Mouse (Mus musculus) forebrain, embryonic 12.5 days (tissue): ENCODE data around the gene Myt1l. TPM values are rescaled to one million over a fixed set of nuclear protein-coding genes. Genes with fewer than 3 reads are reported as not detected.

Experiments used
- ATAC-seq: fragments of 200-750 bp; cut with Nextera tagmentation; 2 replicates; pipeline ENCODE4 v1.8.0; 2017; ENCODE audit warnings: moderate TSS enrichment; ENCODE audit not compliant: low FRiP score
- H3K27ac ChIP-seq: fragments of 300-500 bp; sonication (generic); 2 replicates; pipeline ENCODE4 v1.5.1; 2016; ENCODE audit warnings: mild to moderate bottlenecking
- H3K27me3 ChIP-seq: fragments of 300-500 bp; sonication (generic); 2 replicates; pipeline ENCODE4 v1.6.1; 2016; ENCODE audit warnings: mild to moderate bottlenecking
- H3K36me3 ChIP-seq: fragments of 300-500 bp; sonication (generic); replicated peaks from 2 replicates; pipeline ENCODE4 v1.6.1; 2016; ENCODE audit warnings: mild to moderate bottlenecking
- H3K4me1 ChIP-seq: fragments of 300-500 bp; sonication (generic); 2 replicates; pipeline ENCODE4 v1.6.1; 2016
- H3K4me2 ChIP-seq: fragments of 300-500 bp; sonication (generic); 2 replicates; pipeline ENCODE4 v1.6.1; 2016; ENCODE audit warnings: mild to moderate bottlenecking, moderate library complexity
- H3K4me3 ChIP-seq: fragments of 300-500 bp; sonication (generic); replicated peaks from 2 replicates; pipeline ENCODE4 v1.5.1; 2016; ENCODE audit warnings: mild to moderate bottlenecking
- H3K9ac ChIP-seq: fragments of 300-500 bp; sonication (generic); 2 replicates; pipeline ENCODE4 v1.6.1; 2016; ENCODE audit warnings: mild to moderate bottlenecking
- H3K9me3 ChIP-seq: fragments of 300-500 bp; sonication (generic); 2 replicates; pipeline ENCODE4 v1.6.1; 2016
- WGBS: fragments of 180-500 bp; shearing (Covaris S2); methylation state at CpG from one replicate; pipeline ENCODE4 v1.1.7; 2016; 5-methylcytosine and 5-hydroxymethylcytosine counted together
- polyA plus RNA-seq: library from polyadenylated mRNA; unstranded; fragments of >200 nt; fragmentation: Nextera tagmentation; extraction: Ambion mirVana; gene quantifications from 2 replicates; pipeline ENCODE4 v1.2.1, GENCODE M21; 2016

The Myt1l gene
- polyA plus RNA-seq, 1 experiment from 2014 or later: 53.6 TPM

DNA sequence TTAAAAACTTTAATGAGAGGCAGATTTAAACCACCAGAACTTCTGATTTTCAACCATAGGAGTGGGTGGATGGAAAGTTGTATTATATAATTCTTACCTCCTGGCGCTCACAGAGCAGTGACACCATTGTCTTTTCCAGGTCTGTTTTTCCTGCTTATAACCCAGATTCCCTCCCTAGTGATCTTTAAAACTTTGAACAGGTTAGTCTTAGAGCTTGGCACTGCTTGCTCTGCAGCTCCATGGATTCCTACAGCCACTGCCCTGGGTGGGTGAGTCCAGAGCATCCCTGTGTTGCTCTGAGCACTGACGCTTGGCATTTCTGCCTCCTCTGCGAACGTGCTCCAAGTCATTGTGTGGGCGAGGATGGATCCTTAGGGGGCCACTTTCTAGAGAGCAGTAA lies 43.4 kb downstream of the Myt1l start:
- WGBS: 85% methylated on average over 5 of the region's 5 CpGs
- no peaks in the 10 kb centered on the region for H3K27me3 ChIP-seq
- H3K27ac ChIP-seq: no peak overlapping the region
- no peak for ATAC-seq
- no peak overlapping the region for H3K4me3 ChIP-seq
- H3K4me2 ChIP-seq: no peak overlapping the region
- H3K36me3 ChIP-seq: no peaks in the 10 kb centered on the region
- H3K9me3 ChIP-seq: no peaks in the 10 kb centered on the region
- no peak overlapping the region for H3K9ac ChIP-seq
- H3K4me1 ChIP-seq: no peaks in the 10 kb centered on the region

DNA sequence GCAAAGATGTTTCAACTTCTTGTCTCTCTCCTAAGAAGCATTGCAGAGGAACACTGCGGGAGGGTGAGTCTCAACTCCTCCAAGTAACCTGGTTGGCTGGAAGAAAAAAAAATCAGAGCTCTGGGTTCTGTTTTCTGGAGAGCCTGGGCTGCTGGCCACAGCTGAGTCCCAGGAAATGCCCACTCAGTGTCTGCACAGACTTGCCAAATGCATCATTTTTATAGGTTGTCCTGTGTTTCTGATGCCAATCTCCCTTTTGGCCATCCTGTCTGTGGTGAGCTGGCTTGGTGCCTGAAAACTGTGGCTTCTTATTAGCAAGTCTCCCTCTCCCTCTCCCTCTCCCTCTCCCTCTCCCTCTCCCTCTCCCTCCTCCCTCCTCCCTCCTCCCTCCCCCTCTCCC lies 65.6 kb downstream of the Myt1l start:
- 86% methylated on average over 1 of the region's 1 CpGs for WGBS
- Histone ChIP-seq H3K4me1 (no peaks in the 10 kb centered on the region), H3K36me3 (peaks cover 11% of the 10 kb centered on the region)

DNA sequence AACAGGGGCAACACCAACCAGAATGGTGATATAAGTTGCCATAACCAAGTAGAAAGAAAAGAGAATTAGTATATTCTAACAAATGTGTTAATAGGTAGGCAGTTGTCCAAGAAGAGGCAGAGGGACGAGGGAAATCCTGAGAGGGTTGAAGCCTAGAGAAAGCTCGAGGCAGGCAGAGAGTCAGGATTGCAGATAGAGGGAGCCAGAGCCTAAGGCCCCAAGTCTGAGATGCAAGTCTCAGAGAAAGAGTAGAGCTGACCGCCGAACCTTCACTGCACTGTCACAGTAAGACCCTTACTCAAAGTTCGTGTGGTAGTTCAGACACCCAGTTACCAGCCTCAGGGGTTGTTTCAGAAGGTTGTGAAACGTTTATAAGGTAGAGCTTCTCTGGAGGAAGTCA lies 71.7 kb downstream of the Myt1l start:
- H3K27me3 ChIP-seq: no peaks in the 10 kb centered on the region
- H3K9me3 ChIP-seq: no peaks in the 10 kb centered on the region
- no peak overlapping the region for H3K27ac ChIP-seq
- no peak overlapping the region for H3K9ac ChIP-seq
- H3K4me2 ChIP-seq: no peak overlapping the region
- WGBS: 58% methylated on average over 6 of the region's 6 CpGs
- no peaks in the 10 kb centered on the region for H3K36me3 ChIP-seq
- ATAC-seq: no peak
- H3K4me1 ChIP-seq: no peaks in the 10 kb centered on the region
- no peak overlapping the region for H3K4me3 ChIP-seq

More for the DNA sequence above, 65.6 kb downstream of the Myt1l start:
- Histone ChIP-seq H3K4me2 (no peak overlapping the region), H3K4me3 (no peak overlapping the region), H3K27me3 (no peaks in the 10 kb centered on the region), H3K27ac (no peak overlapping the region), H3K9ac (no peak overlapping the region), H3K9me3 (peaks cover 11% of the 10 kb centered on the region; the same call in 1 of the 2 replicates)
- no peak for ATAC-seq

DNA sequence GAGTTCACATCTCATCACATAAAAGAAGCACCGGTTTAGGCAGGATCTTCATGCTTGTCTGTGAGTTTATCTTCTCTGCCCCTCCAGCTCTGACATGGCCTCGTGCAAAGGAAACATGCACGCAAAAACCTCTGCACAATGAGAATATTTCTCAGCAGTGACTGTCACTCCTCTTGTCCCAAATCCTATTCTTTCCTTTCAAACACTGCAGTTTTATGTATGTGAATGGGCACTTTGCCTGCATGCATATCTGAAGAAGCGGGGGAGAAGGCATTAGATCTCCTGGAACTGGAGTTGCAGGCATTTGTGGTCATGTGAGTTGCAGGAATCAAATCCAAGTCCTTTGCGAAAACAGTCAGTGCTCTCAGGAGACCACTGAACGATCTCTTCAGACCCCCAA lies 73.0 kb downstream of the Myt1l start:
- Histone ChIP-seq H3K4me2 (no peak overlapping the region), H3K4me3 (no peak overlapping the region), H3K9me3 (no peaks in the 10 kb centered on the region), H3K27ac (no peak overlapping the region), H3K9ac (no peak overlapping the region), H3K36me3 (no peaks in the 10 kb centered on the region), H3K4me1 (no peaks in the 10 kb centered on the region), H3K27me3 (no peaks in the 10 kb centered on the region)
- no peak for ATAC-seq
- 89% methylated on average over 6 of the region's 6 CpGs for WGBS

DNA sequence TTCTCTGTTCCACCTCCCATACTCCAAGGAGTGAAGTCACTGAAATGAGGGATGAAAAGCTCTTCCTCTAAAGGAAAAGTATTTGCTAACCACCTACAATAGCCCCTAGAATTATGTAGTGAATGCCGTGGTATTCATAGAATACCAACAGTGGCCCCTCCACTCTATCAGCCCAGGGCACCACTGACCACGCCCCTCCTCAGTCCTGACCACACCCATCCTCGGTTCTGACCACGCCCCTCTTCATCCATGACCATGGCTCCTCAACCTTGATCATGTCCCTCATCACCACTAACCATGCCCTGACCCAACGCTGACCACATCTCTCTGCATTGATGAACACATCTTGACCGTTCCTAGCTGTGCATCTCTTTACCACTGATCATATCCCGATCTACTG lies 76.5 kb downstream of the Myt1l start:
- no peak overlapping the region for H3K27ac ChIP-seq
- WGBS: 86% methylated on average over 7 of the region's 7 CpGs
- no peak overlapping the region for H3K4me3 ChIP-seq
- H3K36me3 ChIP-seq: no peaks in the 10 kb centered on the region
- no peak for ATAC-seq
- H3K9ac ChIP-seq: no peak overlapping the region
- no peaks in the 10 kb centered on the region for H3K4me1 ChIP-seq
- H3K27me3 ChIP-seq: no peaks in the 10 kb centered on the region
- H3K9me3 ChIP-seq: no peaks in the 10 kb centered on the region
- no peak overlapping the region for H3K4me2 ChIP-seq

DNA sequence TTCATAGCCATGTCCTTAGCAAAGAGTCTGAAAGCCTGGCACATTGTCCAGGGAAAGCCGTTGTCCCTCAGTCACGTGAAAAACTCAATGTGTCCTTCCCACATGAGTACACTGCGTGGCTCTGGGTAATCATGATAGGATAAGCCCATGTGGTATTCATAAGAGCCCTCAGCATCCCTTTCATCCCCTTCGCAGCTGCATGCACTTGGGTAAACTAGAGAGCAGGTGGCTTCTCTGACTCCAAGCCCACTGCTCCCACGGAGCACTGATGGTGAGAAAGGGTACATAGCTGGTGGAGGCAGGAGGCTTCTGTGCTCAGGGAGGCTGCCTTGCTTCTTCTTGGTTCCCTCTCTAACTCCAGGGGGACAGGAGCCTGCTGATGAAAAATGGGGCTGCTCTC lies 76.9 kb downstream of the Myt1l start:
- H3K4me3 ChIP-seq: no peak overlapping the region
- no peak overlapping the region for H3K27ac ChIP-seq
- no peaks in the 10 kb centered on the region for H3K9me3 ChIP-seq
- H3K27me3 ChIP-seq: no peaks in the 10 kb centered on the region
- H3K36me3 ChIP-seq: no peaks in the 10 kb centered on the region
- H3K4me1 ChIP-seq: no peaks in the 10 kb centered on the region
- no peak overlapping the region for H3K9ac ChIP-seq
- H3K4me2 ChIP-seq: no peak overlapping the region
- ATAC-seq: no peak
- WGBS: 80% methylated on average over 5 of the region's 5 CpGs

DNA sequence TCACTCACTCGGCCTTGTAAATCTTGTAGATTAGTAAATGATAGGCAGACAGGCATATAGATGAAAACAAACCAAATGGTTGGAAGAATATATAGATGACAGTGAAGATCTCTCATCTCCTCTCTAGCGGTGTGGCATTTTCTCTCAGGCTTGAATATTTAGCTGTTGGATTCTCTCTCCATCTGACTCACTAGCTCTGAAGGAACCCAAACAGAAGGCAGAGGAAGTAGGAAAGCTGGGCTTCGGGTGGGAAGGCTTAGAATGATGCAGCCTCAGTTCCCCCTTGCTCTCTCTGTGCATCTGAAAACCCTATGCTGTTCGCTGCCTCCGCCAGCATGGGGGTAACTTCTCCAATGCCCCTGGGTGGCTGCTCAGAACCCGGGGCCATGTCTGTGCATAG lies 78.0 kb downstream of the Myt1l start:
- H3K27ac ChIP-seq: no peak overlapping the region
- H3K4me3 ChIP-seq: no peak overlapping the region
- H3K9me3 ChIP-seq: no peaks in the 10 kb centered on the region
- H3K4me2 ChIP-seq: no peak overlapping the region
- no peaks in the 10 kb centered on the region for H3K27me3 ChIP-seq
- H3K9ac ChIP-seq: no peak overlapping the region
- H3K36me3 ChIP-seq: no peaks in the 10 kb centered on the region
- WGBS: 82% methylated on average over 6 of the region's 6 CpGs
- H3K4me1 ChIP-seq: no peaks in the 10 kb centered on the region
- ATAC-seq: no peak

DNA sequence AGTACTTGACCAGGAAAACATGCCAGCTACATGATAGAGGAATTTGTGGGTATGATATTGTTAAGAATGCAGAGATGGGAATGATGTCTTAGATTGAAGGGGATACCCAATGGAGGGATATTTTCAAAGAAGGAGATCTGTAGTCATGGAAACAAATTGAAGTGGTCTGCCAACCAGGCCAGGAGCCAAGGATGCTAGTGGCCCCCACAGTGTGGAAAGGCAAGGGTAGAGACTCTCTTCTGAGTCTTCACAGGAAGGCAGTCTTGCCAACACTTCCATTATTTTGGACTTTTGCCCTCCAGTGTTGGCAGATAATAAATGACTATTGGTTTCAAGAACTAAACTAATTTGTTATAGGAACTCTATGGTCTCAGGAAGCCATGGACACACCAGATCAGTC lies 89.6 kb downstream of the Myt1l start:
- Histone ChIP-seq H3K36me3 (no peaks in the 10 kb centered on the region), H3K4me2 (no peak overlapping the region), H3K9me3 (no peaks in the 10 kb centered on the region), H3K27ac (no peak overlapping the region), H3K9ac (no peak overlapping the region), H3K4me1 (peaks cover 3% of the 10 kb centered on the region; the same call in 1 of the 2 replicates), H3K4me3 (no peak overlapping the region), H3K27me3 (no peaks in the 10 kb centered on the region)
- no peak for ATAC-seq

DNA sequence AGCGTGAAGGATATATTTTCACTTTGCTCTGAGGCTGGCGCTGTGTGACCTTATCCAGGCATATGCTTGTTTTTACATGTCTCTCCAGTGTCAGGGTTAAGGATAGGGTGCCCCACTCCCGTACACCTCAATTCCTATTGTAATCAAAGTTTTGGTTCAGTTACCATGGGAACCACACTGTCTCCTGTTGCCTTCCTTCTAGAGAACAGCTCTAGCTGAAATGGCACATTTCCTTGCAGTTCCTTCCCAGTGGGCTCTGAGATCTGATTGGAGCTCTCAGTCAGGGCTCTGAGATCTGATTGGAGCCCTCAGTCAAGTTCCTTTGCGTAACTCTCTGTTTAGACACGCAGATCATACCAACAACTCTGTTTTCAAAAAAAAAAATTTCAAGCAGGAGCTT lies 93.3 kb downstream of the Myt1l start:
- no peak for ATAC-seq
- H3K4me2 ChIP-seq: no peak overlapping the region
- peaks cover 9% of the 10 kb centered on the region; the same call in 1 of the 2 replicates for H3K4me1 ChIP-seq
- no peaks in the 10 kb centered on the region for H3K9me3 ChIP-seq
- no peak overlapping the region for H3K4me3 ChIP-seq
- H3K27ac ChIP-seq: no peak overlapping the region
- H3K27me3 ChIP-seq: no peaks in the 10 kb centered on the region
- 71% methylated on average over 5 of the region's 5 CpGs for WGBS
- H3K36me3 ChIP-seq: no peaks in the 10 kb centered on the region
- no peak overlapping the region for H3K9ac ChIP-seq

DNA sequence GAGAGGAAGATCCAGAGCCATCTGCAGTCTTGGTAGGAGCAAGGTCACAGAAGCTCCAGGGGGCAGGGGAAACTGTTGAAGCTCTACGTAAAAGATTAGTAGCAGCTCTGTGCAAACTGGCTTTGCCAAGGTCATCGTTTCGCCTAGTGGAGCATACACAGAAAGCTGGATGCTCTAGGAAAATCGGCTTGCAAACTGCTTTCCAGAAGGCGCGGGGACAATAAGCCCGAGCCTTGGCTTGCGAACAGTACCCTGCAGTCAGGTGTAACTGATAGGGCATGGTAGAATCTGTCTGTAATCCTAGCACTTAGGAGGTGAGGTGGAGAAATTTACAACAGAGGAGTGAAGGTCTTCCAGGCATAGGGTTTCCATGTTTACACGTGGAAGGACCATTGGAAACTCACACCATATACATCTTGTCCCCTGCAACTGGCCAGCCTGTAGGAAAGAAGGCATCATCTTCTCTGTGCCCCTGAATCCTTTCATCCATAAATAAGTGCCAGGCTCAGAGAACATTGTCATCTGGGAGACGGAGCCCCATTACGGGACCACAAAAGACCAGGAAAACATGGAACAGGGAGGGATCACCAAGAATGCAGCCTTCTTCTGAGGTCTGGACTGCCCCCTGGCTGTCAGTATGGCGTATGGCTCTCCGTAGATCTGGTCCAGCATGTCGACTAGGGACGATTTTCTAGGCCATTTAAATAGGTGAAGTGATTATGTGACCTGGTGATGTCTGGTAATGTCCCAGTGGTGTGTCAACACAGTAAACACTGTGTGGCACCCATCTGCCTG lies 100.0 kb downstream of the Myt1l start:
- no peak overlapping the region for H3K4me3 ChIP-seq
- WGBS: 65% methylated on average over 15 of the region's 15 CpGs
- H3K36me3 ChIP-seq: no peaks in the 10 kb centered on the region
- H3K9me3 ChIP-seq: no peaks in the 10 kb centered on the region
- H3K9ac ChIP-seq: no peak overlapping the region
- no peak for ATAC-seq
- H3K27me3 ChIP-seq: no peaks in the 10 kb centered on the region
- no peak overlapping the region for H3K4me2 ChIP-seq
- no peak overlapping the region for H3K27ac ChIP-seq
- peaks cover 27% of the 10 kb centered on the region for H3K4me1 ChIP-seq

DNA sequence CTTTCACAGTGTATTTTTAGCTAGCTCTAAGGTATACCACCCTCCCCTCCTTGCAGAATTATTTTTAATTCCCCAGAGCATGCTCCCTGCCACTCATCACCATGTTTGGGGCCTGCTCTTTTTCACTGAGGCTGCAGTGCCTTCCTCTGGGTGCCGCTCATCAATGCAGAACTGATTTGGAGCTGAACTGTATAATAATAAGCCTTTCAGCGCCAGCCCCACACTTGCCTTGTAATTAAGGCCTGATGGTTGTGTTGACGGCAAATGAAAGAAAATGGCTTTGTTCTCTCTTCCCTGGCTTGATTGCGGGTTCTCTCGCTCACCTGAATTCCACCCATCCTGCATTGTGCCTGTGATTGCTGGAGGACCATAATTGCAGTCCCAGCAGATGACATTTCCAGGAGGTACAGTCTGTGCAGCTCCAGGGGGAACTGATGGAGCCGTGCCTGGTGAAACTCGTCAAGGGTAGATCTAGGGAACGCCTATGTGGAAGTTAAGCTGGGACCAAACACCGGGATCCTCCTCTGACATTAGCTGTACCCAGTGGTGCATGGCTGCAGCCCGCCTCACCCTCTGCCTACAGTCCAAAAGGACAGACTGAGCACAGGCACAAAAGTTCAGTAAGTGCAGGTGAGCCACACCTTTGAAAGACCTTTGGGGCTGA lies 101.8 kb downstream of the Myt1l start:
- Histone ChIP-seq H3K9ac (no peak overlapping the region), H3K4me2 (0 out of 2 replicates have a peak overlapping the region, but pooled peaks have one; percentile 1), H3K27ac (peak overlapping the region; percentile 88), H3K4me3 (no peak overlapping the region), H3K9me3 (no peaks in the 10 kb centered on the region), H3K36me3 (no peaks in the 10 kb centered on the region), H3K27me3 (no peaks in the 10 kb centered on the region), H3K4me1 (peaks cover 27% of the 10 kb centered on the region)
- ATAC-seq: peak; percentile 90
- 40% methylated on average over 10 of the region's 10 CpGs for WGBS

DNA sequence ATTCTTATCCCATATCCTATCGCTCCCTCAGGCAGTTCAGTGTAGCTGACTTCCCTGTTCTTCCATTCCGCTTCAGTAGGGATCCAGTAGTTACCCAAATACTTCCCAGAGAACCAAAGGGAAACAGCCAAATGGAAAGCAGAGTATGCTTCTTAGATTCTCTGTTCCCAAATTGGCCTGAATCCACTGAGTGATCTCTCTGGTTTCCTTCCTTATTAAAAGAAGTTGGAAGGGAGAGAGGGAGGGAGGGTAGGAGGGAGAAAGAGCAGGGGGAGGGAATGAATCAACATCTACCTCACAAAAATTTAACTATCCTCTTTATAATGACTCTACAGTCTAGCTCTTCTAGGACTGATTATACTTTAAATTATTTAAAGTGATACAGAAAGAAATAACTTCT lies 106.3 kb downstream of the Myt1l start:
- ATAC-seq: no peak
- H3K9me3 ChIP-seq: no peaks in the 10 kb centered on the region
- H3K36me3 ChIP-seq: no peaks in the 10 kb centered on the region
- WGBS: 80% methylated on average over 2 of the region's 2 CpGs
- peaks cover 14% of the 10 kb centered on the region for H3K4me1 ChIP-seq
- H3K27ac ChIP-seq: no peak overlapping the region
- no peak overlapping the region for H3K4me2 ChIP-seq
- no peaks in the 10 kb centered on the region for H3K27me3 ChIP-seq
- no peak overlapping the region for H3K4me3 ChIP-seq
- H3K9ac ChIP-seq: no peak overlapping the region
